In the genomic region with DNA sequence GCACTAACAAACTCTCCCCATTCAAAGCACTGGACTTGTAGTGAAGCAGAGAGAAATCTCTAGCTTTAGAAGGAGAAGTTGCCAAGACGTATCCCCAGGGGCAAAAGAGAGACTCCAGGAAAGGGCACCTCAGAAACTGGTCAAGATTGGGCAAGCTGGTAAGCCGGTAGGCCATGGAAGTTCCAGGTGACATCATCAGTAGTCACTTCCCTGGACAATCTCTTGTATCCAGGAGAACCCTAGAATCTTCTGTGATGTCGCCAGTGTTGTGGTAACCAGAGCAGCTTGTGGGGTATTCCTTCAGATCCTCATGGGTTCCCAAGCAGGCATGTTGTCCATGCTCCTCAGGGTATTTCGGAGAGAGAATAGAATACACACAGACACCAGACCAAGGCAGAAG, we compare ENCODE assay signal across 42 mouse cellular contexts. TPM values are rescaled to one million over a fixed set of nuclear protein-coding genes. Genes with fewer than 3 reads are reported as not detected.
"Had no signal": no experiment of that assay in that cellular context is flagged by ENCODE, and none has a peak within 500 bp of the region (broad histone marks: within the 10 kb centered on the region; RNA-seq: fewer than 3 reads in every experiment).

A gene (plus strand): TSS at position 301 of the 400 bp plus-strand sequence.

RNA-seq across cellular contexts. Expression of the gene that starts here (rescaled TPM):
- total RNA-seq: heart, postnatal 10 days; heart, postnatal 14 days; heart, postnatal 25 days; heart, postnatal 36 days; heart, postnatal 4 days; hematopoietic stem cell, adult 5-6 weeks; hindbrain, postnatal 0 days; layer of hippocampus, adult 18-20 months; layer of hippocampus, adult 2 months; layer of hippocampus, adult 8-10 months; layer of hippocampus, postnatal 10 days; layer of hippocampus, postnatal 14 days; layer of hippocampus, postnatal 25 days; layer of hippocampus, postnatal 36 days; left cerebral cortex, adult 18-20 months; left cerebral cortex, adult 2 months had no signal
- polyA plus RNA-seq: heart, embryonic 10.5 days; heart, embryonic 11.5 days; heart, embryonic 12.5 days; heart, embryonic 13.5 days; heart, embryonic 14.5 days; heart, embryonic 15.5 days; heart, embryonic 16.5 days; heart, postnatal 0 days; hindbrain, embryonic 10.5 days; hindbrain, embryonic 11.5 days; hindbrain, embryonic 12.5 days; hindbrain, embryonic 13.5 days; hindbrain, embryonic 14.5 days; hindbrain, embryonic 15.5 days; hindbrain, embryonic 16.5 days; hindbrain, postnatal 0 days; inflammation-experienced regulatory T-cells, adult 6 months; intestine, embryonic 14.5 days; intestine, embryonic 15.5 days; intestine, embryonic 16.5 days; intestine, postnatal 0 days; kidney, adult 2 months; kidney, embryonic 14.5 days; kidney, embryonic 15.5 days; kidney, embryonic 16.5 days; kidney, postnatal 0 days; large intestine, adult 2 months had no signal
